Mouse (Mus musculus): Measurements from ENCODE around the gene Zfp524.
"Not testable (repeated sequence)": the region's sequence is repeated elsewhere in the genome, so short reads cannot be mapped to it uniquely, and the experiment has no call there.

The Zfp524 gene

GRCm38 (mm10) chr7:5016057-5016456 lies 1.8 kb downstream of the Zfp524 start:
- no peak for DNase-seq (ENCODE audit: low spot score)

DNA sequence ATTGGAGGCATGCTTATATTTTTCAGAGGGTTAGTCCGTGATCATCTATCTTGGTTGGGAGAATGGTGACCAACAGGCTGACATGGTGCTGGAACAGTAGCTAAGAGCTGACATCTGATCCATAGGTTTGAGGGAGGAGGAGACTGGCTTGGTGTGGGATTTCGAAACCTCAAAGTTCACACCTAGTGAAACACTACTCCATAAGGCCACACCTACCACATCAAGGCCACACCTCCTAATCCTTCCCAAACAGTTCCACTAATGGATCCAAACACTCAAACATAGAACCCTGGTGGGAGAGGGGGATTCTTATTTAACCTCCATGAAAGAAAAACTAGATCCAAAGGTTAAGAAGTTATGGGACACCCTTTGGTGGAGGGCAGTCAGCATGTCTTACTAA lies 2.7 kb downstream of the Zfp524 start:
- no peak for DNase-seq (ENCODE audit: low spot score)

DNA sequence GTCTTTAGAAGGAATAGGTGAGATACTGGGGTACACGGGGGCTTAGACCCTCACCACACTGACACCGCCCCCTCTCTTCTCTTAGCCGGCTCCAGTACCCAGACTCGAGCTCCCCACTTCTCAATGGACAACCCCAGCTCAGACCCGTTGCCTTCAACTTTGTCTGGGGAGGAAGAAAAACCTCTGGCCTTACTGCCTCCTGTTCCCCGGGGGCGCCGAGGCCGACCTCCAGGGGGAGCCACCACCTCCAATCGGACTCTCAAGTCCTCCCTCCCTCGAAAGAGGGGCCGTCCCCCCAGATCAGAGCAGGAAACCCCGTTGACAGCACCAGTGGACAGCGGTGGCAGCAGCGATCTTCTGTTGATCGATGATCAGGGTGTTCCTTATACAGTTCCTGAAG lies 3.1 kb downstream of the Zfp524 start:
- DNase-seq (ENCODE audit: low spot score): no peak

DNA sequence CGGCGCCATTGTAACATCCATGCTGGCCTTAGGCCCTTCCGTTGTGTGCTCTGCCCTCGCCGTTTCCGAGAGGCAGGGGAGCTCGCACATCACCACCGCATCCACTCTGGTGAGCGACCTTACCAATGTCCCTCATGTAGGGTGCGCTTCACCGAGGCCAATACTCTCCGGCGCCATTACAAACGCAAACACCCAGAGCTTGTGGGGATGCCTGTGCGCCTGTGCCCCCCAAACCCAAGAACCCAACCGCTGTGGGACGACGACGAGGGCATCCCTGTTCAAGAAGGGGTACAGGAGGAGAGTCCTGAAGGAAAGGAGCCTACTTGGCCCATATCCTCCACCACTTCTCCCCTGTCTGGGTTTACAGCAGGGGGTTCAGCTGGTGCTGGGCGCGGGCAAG lies 3.7 kb downstream of the Zfp524 start:
- no peak for DNase-seq (ENCODE audit: low spot score)

DNA sequence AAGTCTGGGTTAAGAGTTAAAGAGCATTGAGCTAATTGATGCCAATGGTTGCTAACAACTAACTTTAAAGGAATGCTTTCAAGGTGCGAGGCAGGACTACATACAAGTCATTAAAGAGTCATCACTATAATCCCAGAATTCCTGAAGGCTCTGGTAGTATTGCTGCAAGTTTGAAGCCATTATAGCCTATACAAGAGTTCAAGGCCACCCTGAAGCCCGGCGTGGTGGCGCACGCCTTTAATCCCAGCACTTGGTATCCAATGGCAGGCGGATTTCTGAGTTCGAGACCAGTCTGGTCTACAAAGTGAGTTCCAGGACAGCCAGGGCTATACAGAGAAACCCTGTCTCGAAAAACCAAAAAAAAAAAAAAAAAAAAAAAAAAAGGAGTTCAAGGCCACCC lies 5.4 kb downstream of the Zfp524 start:
- DNase-seq (ENCODE audit: low spot score): not testable (repeated sequence)

DNA sequence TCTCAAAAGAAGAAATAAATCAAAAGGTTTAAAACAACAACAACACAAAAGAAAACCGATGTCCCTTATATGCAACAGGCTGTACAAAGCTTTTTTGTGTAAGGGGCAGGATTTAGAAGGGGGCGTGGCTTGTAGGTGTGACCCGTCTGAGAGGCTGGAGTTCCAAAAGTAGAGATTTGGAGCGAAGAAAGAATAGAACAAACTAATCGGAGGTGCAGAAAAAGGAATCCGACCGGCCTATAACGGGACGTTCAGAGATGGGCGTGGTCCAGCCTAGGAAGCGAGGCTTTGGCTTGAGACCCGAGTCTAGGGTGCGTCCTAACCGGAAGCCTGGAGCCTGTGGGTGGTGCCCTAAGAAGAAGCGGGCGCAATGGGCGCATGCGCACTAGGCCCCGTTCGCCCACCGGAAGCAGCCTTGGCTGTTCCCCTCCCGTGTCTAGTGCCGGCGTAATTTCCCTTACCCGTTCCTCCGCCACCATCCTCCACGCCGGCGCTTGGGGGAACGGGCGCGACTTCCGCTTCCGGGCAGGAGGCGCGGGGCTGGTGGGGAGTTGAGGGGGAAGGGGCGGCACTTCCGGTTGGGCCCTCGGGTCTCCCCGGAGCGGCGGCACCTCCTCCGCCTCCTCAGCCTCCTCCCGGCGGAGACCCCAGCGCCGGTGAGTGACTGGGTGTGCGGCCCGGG lies 5.9 kb downstream of the Zfp524 start, which contains the start of the genes Zfp865 and Ccdc106:
TSS of gene Zfp865 (plus strand) at position 377 of the 682 bp plus-strand sequence.
TSS of gene Ccdc106 (plus strand) at position 554 of the 682 bp plus-strand sequence.
- peak; percentile 99 for DNase-seq (ENCODE audit: low spot score)

DNA sequence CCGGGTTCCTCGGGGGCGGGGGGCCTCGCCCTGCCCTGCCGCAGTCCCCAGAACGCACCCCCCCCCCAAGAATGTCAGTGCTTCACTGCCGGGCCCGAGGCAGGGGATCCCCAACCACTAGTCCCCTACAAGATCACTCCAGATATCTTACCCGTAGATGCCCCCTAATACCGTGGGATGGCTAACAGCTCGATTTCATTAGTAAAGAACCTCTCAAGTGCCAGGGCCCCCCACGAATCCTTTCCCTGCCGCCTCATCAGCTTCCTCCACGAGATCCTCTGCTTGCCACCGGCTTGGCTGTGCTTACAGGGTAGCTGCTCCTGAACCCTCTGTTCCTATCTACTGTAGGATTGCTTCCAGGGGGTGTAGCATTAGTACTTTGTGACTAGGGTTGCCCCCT lies 6.5 kb downstream of the Zfp524 start:
- no peak for DNase-seq (ENCODE audit: low spot score)

DNA sequence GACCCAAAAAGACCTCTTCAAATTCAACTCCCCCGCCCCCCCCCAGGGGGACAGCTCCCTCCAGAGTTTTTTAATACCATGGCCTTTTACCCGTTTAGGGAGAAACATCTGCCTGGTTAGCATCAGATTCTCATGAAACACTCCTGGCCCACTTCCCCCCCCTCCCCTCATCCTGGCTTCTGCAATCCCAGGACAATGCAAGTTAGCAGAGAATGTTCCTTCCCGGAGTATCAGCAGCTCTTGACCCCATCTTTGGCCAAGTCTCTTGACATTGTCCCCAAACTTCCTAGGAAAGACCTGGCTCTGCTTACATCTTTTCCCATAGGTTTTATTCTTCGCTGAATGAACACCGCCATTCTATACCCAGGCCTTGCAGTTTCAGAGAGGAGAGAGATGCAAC lies 7.0 kb downstream of the Zfp524 start:
- DNase-seq (ENCODE audit: low spot score): no peak

DNA sequence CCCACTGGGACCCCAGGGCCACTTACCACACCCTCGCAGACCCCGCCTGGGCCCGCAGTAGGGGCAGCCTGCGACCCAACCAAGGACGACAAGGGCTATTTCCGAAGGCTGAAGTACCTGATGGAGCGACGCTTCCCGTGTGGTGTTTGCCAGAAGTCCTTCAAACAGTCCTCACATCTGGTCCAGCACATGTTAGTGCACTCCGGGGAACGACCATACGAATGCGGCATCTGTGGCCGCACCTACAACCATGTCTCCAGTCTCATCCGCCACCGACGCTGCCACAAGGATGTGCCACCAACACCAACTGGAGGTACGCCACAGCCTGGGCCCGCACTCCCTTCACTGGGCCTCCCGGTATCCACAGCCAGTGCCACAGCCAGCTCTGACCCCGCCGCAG lies 15.3 kb downstream of the Zfp524 start:
- DNase-seq (ENCODE audit: low spot score): no peak

GRCm38 (mm10) chr7:5029946-5030345 lies 15.7 kb downstream of the Zfp524 start:
- DNase-seq (ENCODE audit: low spot score): no peak

DNA sequence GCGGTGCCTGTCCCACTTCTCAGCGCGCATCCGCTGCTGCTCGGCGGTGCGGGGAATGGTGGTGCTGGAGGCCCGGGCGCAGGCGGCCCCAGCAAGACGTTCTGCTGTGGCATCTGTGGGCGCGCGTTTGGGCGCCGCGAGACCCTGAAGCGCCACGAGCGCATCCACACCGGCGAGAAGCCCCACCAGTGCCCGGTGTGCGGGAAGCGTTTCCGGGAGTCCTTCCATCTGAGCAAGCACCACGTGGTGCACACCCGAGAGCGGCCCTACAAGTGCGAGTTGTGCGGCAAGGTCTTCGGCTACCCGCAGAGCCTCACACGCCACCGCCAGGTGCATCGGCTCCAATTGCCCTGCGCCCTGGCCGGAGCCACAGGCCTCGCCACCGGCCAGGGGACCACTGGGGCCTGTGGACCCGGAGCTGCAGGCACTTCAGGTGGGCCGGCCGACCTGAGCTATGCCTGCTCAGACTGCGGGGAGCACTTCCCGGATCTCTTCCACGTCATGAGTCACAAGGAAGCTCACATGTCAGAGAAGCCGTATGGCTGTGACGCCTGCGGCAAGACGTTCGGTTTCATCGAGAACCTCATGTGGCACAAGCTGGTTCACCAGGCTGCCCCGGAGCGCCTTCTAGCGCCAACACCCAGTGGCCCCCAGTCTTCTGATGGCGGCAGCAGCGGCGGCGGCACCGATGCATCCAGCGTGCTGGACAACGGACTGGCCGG lies 16.5 kb downstream of the Zfp524 start:
- no peak for DNase-seq (ENCODE audit: low spot score)

DNA sequence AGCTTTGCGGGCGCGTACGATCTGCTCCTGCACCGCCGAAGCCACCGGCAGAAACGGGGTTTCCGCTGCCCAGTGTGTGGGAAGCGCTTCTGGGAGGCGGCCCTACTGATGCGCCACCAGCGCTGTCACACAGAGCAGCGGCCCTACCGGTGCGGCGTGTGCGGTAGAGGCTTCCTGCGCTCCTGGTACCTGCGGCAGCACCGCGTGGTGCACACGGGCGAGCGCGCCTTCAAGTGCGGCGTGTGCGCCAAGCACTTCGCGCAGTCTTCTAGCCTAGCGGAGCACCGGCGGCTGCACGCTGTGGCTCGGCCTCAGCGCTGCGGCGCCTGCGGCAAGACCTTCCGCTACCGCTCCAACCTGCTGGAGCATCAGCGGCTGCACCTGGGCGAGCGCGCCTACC lies 17.3 kb downstream of the Zfp524 start:
- DNase-seq (ENCODE audit: low spot score): no peak

- DNase-seq (ENCODE audit: low spot score): no peak
These were observed 19.6 kb downstream of the Zfp524 start, which contains the start of gene 4632433K11Rik for GRCm38 (mm10) chr7:5033818-5034217. Gene 4632433K11Rik, plus strand, starts transcription at chr7:5034118.

- DNase-seq (ENCODE audit: low spot score): no peak
These were observed 21.4 kb downstream of the Zfp524 start for GRCm38 (mm10) chr7:5035628-5036027.

DNA sequence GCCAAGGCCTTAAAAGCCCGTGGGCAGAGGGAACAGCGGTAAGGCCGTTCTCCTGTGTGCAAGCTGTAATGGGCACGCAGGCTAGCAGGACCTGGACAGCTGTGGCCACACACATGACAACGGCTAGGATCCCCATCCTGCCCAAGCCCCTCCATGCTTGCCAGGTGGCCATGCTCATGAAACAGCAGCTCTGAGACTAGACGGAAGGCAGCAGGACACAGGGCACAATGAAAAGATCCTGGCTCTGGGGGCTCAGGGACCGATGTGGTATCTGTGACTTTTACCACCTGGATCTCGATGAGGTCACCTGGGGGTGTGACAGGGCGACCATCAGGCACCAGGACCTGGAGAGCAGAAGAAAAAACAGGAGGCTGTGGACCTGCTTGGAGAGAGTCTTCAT lies 21.9 kb downstream of the Zfp524 start:
- no peak for DNase-seq (ENCODE audit: low spot score)

- DNase-seq (ENCODE audit: low spot score): no peak
These were observed 22.8 kb downstream of the Zfp524 start for GRCm38 (mm10) chr7:5037026-5037425.

GRCm38 (mm10) chr7:5037467-5037866 lies 23.3 kb downstream of the Zfp524 start:
- DNase-seq (ENCODE audit: low spot score): no peak

DNA sequence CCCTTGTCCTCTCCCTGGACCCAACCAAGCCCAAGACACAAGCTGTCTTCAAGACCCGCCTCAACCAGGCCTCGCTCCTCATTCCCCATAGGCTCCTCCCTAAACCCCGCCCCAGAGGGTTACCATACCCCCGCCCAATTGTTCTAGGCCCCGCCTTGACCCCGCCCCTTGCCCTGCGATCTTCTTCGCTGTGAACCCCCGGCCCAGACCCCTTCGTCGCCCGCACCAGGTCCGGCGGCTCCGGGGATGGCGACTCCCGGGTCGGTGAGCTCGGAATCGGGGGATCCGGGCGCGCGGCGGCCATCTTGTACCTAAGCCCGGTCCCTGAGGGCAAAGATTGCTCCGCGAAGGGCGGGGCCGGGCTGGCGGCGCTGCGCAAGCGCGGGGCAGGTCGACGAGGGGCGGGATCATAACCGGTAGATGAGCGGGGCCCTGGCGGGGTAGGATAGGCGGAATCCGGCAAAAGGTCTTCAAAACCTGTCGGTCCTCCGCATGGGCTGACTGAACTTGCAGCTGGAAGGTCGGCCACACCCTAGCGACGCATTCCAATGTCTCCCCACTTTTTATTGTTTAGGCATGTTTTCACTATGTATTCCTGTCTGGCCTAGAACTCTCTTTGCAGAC lies 24.0 kb downstream of the Zfp524 start, which contains the start of gene Zfp784:
TSS of gene Zfp784 (minus strand) at position 338 of the 624 bp plus-strand sequence.
- peak; percentile 94 for DNase-seq (ENCODE audit: low spot score)

GRCm38 (mm10) chr7:5038940-5039339 lies 24.7 kb downstream of the Zfp524 start:
- DNase-seq (ENCODE audit: low spot score): no peak

DNA sequence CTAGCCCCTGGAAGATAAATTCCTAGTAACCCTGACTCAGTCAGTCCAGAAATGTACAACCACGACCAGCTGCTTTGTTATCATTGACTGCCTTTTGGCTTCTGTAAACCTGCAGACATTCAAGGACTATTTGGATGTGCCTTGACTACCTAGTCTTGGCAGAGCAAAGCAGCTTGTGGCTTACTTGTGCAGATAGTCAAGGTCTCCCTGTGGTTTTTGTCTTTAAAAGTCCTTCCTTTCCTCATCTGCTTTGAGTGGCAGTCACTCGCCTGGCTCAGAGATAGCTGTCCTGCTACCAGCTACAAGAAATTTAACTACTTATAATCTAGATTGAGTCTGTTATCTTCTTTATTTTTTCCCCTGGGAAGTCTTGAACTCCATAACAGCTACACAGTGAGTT lies 30.8 kb downstream of the Zfp524 start:
- DNase-seq (ENCODE audit: low spot score): no peak

- no peak for DNase-seq (ENCODE audit: low spot score)
These were observed 31.9 kb downstream of the Zfp524 start for GRCm38 (mm10) chr7:5046112-5046511.

GRCm38 (mm10) chr7:5047313-5047712 lies 33.1 kb downstream of the Zfp524 start:
- no peak for DNase-seq (ENCODE audit: low spot score)
